Mouse (Mus musculus) B cell, adult (primary cell): ENCODE measurements around the gene Morn5. TPM values are rescaled to one million over a fixed set of nuclear protein-coding genes. Genes with fewer than 3 reads are reported as not detected.

Source experiments
- total RNA-seq: library from RNA; stranded (reverse); gene quantifications from 4 replicates; pipeline ENCODE4 v1.2.4, GENCODE M21; 2023; ENCODE audit not compliant: inconsistent age

Morn5 gene
- total RNA-seq = not detected in 4 replicates

GRCm38 (mm10) chr2:36048748-36049566 lies at the start of gene Morn5, which contains the start of gene Ndufa8:
Morn5 (plus strand) TSS chr2:36049458.
Ndufa8 (minus strand) TSS chr2:36049406.

GRCm38 (mm10) chr2:36104956-36105741 lies 55.9 kb downstream of the Morn5 start, which contains the start of gene Lhx6:
Lhx6 (minus strand) TSS chr2:36105408.

Other genes with a start within 250 kb of the Morn5 start
- gene Ttll11, start 69.5 kb upstream of the Morn5 start, total RNA-seq = 0.74 to 1.2 TPM (median 0.87 TPM) in 4 replicates
- gene Ndufa8, start 52 bp upstream of the Morn5 start, total RNA-seq = 37.1 to 47.7 TPM (median 47.1 TPM) in 4 replicates
- not detected in 4 replicates for gene Lhx6, start 56.0 kb downstream of the Morn5 start, total RNA-seq
- gene Mrrf, start 86.9 kb downstream of the Morn5 start, total RNA-seq = 10.2 to 17.6 TPM (median 12.3 TPM) in 4 replicates
- 40.7 to 45.0 TPM (median 42.9 TPM) in 4 replicates for gene Rbm18, start 87.3 kb downstream of the Morn5 start, total RNA-seq
- 0.80 to 2.4 TPM (median 2.1 TPM) in 4 replicates for gene Ptgs1, start 181.0 kb downstream of the Morn5 start, total RNA-seq